Mouse (Mus musculus) kidney, embryonic 15.5 days (tissue): ENCODE measurements around the gene Olfr494. TPM values are rescaled to one million over a fixed set of nuclear protein-coding genes. Genes with fewer than 3 reads are reported as not detected.

Experiments
- ATAC-seq: fragments of 200-750 bp; cut with Nextera tagmentation; replicated peaks from 2 replicates; pipeline ENCODE4 v1.8.0; 2017; ENCODE audit warnings: moderate TSS enrichment; ENCODE audit not compliant: low FRiP score
- H3K27ac ChIP-seq: fragments of 300-500 bp; sonication (generic); 2 replicates; pipeline ENCODE4 v1.5.1; 2015; ENCODE audit warnings: mild to moderate bottlenecking, inconsistent platforms
- H3K27me3 ChIP-seq: fragments of 300-500 bp; sonication (generic); 2 replicates; pipeline ENCODE4 v1.6.1; 2015; ENCODE audit warnings: inconsistent platforms
- H3K36me3 ChIP-seq: fragments of 300-500 bp; sonication (generic); 2 replicates; pipeline ENCODE4 v1.6.1; 2015; ENCODE audit warnings: inconsistent platforms
- H3K4me1 ChIP-seq: fragments of 300-500 bp; sonication (generic); 2 replicates; pipeline ENCODE4 v1.6.1; 2015; ENCODE audit warnings: inconsistent platforms
- H3K4me2 ChIP-seq: fragments of 300-500 bp; sonication (generic); 2 replicates; pipeline ENCODE4 v1.6.1; 2015; ENCODE audit warnings: moderate library complexity, mild to moderate bottlenecking, inconsistent platforms
- H3K4me3 ChIP-seq: fragments of 300-500 bp; sonication (generic); replicated peaks from 2 replicates; pipeline ENCODE4 v1.5.1; 2015; ENCODE audit warnings: mild to moderate bottlenecking, inconsistent platforms
- H3K9ac ChIP-seq: fragments of 300-500 bp; sonication (generic); 2 replicates; pipeline ENCODE4 v1.6.1; 2015; ENCODE audit warnings: mild to moderate bottlenecking, inconsistent platforms
- H3K9me3 ChIP-seq: fragments of 300-500 bp; sonication (generic); replicated peaks from 2 replicates; pipeline ENCODE4 v1.6.1; 2016; ENCODE audit warnings: inconsistent platforms
- WGBS: fragments of 180-500 bp; shearing (Covaris S2); methylation state at CpG from one replicate; pipeline ENCODE4 v1.1.7; 2015; ENCODE audit warnings: mixed read lengths; 5-methylcytosine and 5-hydroxymethylcytosine counted together
- polyA plus RNA-seq: library from polyadenylated mRNA; unstranded; fragments of >200 nt; fragmentation: Nextera tagmentation; extraction: Ambion mirVana; gene quantifications from 2 replicates; pipeline ENCODE4 v1.2.1, GENCODE M21; 2015

Gene Olfr494
- not detected in 2 replicates for polyA plus RNA-seq

DNA sequence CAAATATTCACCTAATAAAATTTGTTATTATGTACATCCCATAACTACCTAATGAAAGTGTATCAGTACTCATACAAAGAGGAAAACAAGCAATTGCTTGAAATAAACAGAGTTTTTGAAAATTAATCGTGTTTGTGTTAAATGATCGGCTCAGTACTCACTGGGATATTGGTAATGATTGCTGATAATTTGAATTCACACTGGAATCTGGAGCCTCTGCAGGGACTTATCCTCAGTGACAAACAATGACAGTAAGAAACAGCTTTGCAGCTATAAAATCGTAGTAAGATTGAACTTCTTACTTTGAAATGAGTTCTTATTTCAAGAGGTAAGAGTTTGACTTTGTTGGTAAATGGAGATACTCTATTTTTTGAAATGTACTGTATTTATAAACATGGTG lies at the start of gene Olfr494:
Olfr494 (plus strand) TSS at position 301 of the 400 bp plus-strand sequence.
- Histone ChIP-seq H3K27ac (no peak within 1 kb of the TSS), H3K9me3 (no peaks in the 10 kb centered on the region; the same call in 1 of the 2 replicates), H3K4me1 (no peaks in the 10 kb centered on the region), H3K36me3 (no peaks in the 10 kb centered on the region), H3K9ac (no peak within 1 kb of the TSS), H3K4me3 (no peak within 1 kb of the TSS), H3K27me3 (no peaks in the 10 kb centered on the region), H3K4me2 (no peak within 1 kb of the TSS)
- WGBS = 82% methylated on average over 3 of the region's 3 CpGs
- no peak for ATAC-seq

DNA sequence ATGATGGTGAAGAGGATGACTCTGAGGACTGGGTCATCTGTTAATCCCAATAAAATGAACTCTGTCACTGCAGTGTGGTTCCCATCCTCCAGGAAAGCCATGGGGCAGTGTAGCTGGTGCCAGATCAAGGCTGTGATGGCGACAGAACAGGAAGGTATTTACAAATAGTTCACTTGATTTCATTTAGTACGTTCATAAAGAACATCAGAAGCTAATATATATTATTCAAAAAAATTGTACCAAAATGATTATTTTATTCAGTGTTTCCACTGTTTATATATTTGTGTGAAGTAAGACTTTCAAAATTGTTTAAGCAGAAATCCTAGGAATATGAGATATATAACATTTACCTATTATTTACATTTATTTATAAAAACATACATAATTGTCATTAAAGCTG lies 41.6 kb upstream of the Olfr494 start, which contains the start of gene Olfr492:
Olfr492 (minus strand) TSS at position 101 of the 400 bp plus-strand sequence.
- H3K27ac ChIP-seq = no peak within 1 kb of the TSS
- H3K4me3 ChIP-seq = no peak within 1 kb of the TSS
- H3K27me3 ChIP-seq = no peaks in the 10 kb centered on the region
- H3K4me1 ChIP-seq = no peaks in the 10 kb centered on the region
- no peaks in the 10 kb centered on the region for H3K36me3 ChIP-seq
- H3K9ac ChIP-seq = no peak within 1 kb of the TSS
- no peaks in the 10 kb centered on the region for H3K9me3 ChIP-seq
- ATAC-seq = no peak
- 76% methylated on average over 2 of the region's 2 CpGs for WGBS
- H3K4me2 ChIP-seq = no peak within 1 kb of the TSS

DNA sequence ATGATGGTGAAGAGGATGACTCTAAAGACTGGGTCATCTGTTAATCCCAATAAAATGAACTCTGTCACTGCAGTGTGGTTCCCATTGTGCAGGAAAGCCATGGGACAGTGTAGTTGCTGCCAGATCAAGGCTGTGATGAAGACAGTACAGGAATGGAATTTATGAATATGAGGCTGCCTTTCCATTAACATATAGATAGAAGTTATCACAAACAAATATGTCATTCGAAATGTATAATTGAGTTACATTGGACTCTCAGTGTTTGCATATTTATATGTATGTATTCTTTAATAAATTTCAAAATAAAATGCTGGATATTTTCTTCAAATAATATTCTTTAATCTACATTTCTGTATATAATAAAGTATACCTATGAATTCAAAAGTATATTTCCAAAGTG lies 18.3 kb upstream of the Olfr494 start, which contains the start of gene Olfr493:
Olfr493 (minus strand) TSS at position 101 of the 400 bp plus-strand sequence.
- ATAC-seq = no peak
- Histone ChIP-seq H3K9ac (no peak within 1 kb of the TSS), H3K36me3 (no peaks in the 10 kb centered on the region), H3K4me3 (no peak within 1 kb of the TSS), H3K27me3 (no peaks in the 10 kb centered on the region), H3K4me2 (no peak within 1 kb of the TSS), H3K4me1 (no peaks in the 10 kb centered on the region), H3K27ac (no peak within 1 kb of the TSS), H3K9me3 (no peaks in the 10 kb centered on the region)
- 60% methylated on average over 1 of the region's 1 CpGs for WGBS

DNA sequence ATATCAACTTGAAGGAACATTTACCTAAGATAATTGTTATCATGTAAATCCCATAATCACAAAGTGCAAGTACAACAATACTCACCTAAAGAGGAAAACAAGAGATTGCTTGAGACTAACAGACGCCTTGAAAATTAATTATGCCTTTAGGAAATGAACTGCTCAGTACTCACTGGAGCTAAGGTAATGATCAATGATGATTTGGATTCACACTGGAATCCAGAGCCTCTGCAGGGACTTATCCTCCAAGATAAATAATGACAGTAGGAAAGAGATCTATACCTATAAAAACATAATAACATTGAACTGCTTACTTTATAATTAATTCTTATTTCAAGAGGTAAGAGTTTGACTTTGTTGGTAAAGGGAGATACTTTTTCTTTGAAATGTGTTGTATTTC lies 27.7 kb downstream of the Olfr494 start, which contains the start of gene Olfr495:
Olfr495 (plus strand) TSS at position 301 of the 400 bp plus-strand sequence.
- WGBS = 58% methylated on average over 1 of the region's 1 CpGs
- no peak for ATAC-seq
- H3K27me3 ChIP-seq = no peaks in the 10 kb centered on the region
- no peak within 1 kb of the TSS for H3K9ac ChIP-seq
- no peaks in the 10 kb centered on the region for H3K36me3 ChIP-seq
- H3K27ac ChIP-seq = no peak within 1 kb of the TSS
- H3K9me3 ChIP-seq = no peaks in the 10 kb centered on the region
- H3K4me1 ChIP-seq = no peaks in the 10 kb centered on the region
- H3K4me3 ChIP-seq = no peak within 1 kb of the TSS
- H3K4me2 ChIP-seq = no peak within 1 kb of the TSS

Other genes starting within 250 kb of the Olfr494 start
- gene Olfr484, start 237.9 kb upstream of the Olfr494 start, polyA plus RNA-seq = not detected in 2 replicates
- not detected in 2 replicates for gene Olfr485, start 205.5 kb upstream of the Olfr494 start, polyA plus RNA-seq
- not detected in 2 replicates for gene Olfr486, start 192.6 kb upstream of the Olfr494 start, polyA plus RNA-seq
- gene Olfr487, start 150.7 kb upstream of the Olfr494 start, polyA plus RNA-seq = not detected in 2 replicates
- gene Olfr488, start 107.0 kb upstream of the Olfr494 start, polyA plus RNA-seq = not detected in 2 replicates
- not detected in 2 replicates for gene Olfr490, start 76.4 kb upstream of the Olfr494 start, polyA plus RNA-seq
- not detected in 2 replicates for gene Olfr491, start 51.9 kb upstream of the Olfr494 start, polyA plus RNA-seq
- gene Olfr492, start 41.7 kb upstream of the Olfr494 start, polyA plus RNA-seq = not detected in 2 replicates
- not detected in 2 replicates for gene Olfr493, start 18.4 kb upstream of the Olfr494 start, polyA plus RNA-seq
- not detected in 2 replicates for gene Olfr495, start 27.8 kb downstream of the Olfr494 start, polyA plus RNA-seq
- not detected in 2 replicates for gene Olfr497, start 55.1 kb downstream of the Olfr494 start, polyA plus RNA-seq
- gene Olfr498, start 100.0 kb downstream of the Olfr494 start, polyA plus RNA-seq = not detected in 2 replicates
- not detected in 2 replicates for gene Olfr502, start 159.7 kb downstream of the Olfr494 start, polyA plus RNA-seq
- not detected in 2 replicates for gene Olfr503, start 179.2 kb downstream of the Olfr494 start, polyA plus RNA-seq
- not detected in 2 replicates for gene Olfr504, start 200.5 kb downstream of the Olfr494 start, polyA plus RNA-seq
- 0.04 TPM in 1 of 2 replicates, not detected in the other for gene Olfr506, start 245.5 kb downstream of the Olfr494 start, polyA plus RNA-seq